Mouse (Mus musculus) liver (tissue): Measurements from ENCODE around the gene Nuak2.
A peak's percentile ranks its signal among the peaks of the same experiment; 100 is the strongest.

Experiments
- DNase-seq: peaks from one replicate; pipeline ENCODE4 v3.0.0-alpha.2; 2020; ENCODE audit warnings: mixed read lengths

The Nuak2 gene

GRCm38 (mm10) chr1:132298801-132299464, 17.0 kb upstream of the Nuak2 start:
- no peak for DNase-seq

- no peak for DNase-seq
Observed at GRCm38 (mm10) chr1:132299744-132300143, 16.2 kb upstream of the Nuak2 start.

- no peak for DNase-seq
Observed at GRCm38 (mm10) chr1:132301242-132301641, 14.7 kb upstream of the Nuak2 start.

- DNase-seq = no peak
Observed at GRCm38 (mm10) chr1:132302341-132302866, 13.5 kb upstream of the Nuak2 start.

- DNase-seq = no peak
Observed at GRCm38 (mm10) chr1:132304618-132305214, 11.2 kb upstream of the Nuak2 start.

GRCm38 (mm10) chr1:132306160-132306559, 9.8 kb upstream of the Nuak2 start:
- peak; percentile 35 for DNase-seq

- DNase-seq = no peak
Observed at GRCm38 (mm10) chr1:132306808-132307207, 9.1 kb upstream of the Nuak2 start.

- no peak for DNase-seq
Observed at GRCm38 (mm10) chr1:132307962-132308361, 8.0 kb upstream of the Nuak2 start.

- no peak for DNase-seq
Observed at GRCm38 (mm10) chr1:132308674-132309073, 7.3 kb upstream of the Nuak2 start.

GRCm38 (mm10) chr1:132310754-132311153, 5.2 kb upstream of the Nuak2 start:
- DNase-seq = no peak

- no peak for DNase-seq
Observed at GRCm38 (mm10) chr1:132311174-132311859, 4.6 kb upstream of the Nuak2 start.

GRCm38 (mm10) chr1:132312043-132312442, 3.9 kb upstream of the Nuak2 start:
- DNase-seq = no peak

- DNase-seq = peak; percentile 26
Observed at GRCm38 (mm10) chr1:132312703-132313102, 3.2 kb upstream of the Nuak2 start.

GRCm38 (mm10) chr1:132316625-132316994, 684 bp downstream of the Nuak2 start:
- no peak for DNase-seq

- no peak for DNase-seq
Observed at GRCm38 (mm10) chr1:132317413-132317812, 1.5 kb downstream of the Nuak2 start.

GRCm38 (mm10) chr1:132317894-132318863, 2.3 kb downstream of the Nuak2 start:
- DNase-seq = no peak

- no peak for DNase-seq
Observed at GRCm38 (mm10) chr1:132319242-132319641, 3.3 kb downstream of the Nuak2 start.

GRCm38 (mm10) chr1:132321821-132322580, 6.1 kb downstream of the Nuak2 start:
- DNase-seq = no peak

- DNase-seq = no peak
Observed at GRCm38 (mm10) chr1:132322711-132323542, 7.0 kb downstream of the Nuak2 start.

- DNase-seq = no peak
Observed at GRCm38 (mm10) chr1:132326777-132327176, 10.9 kb downstream of the Nuak2 start.

GRCm38 (mm10) chr1:132327477-132327876, 11.6 kb downstream of the Nuak2 start:
- no peak for DNase-seq
